Mouse (Mus musculus): ENCODE results near the gene Spcs2. TPM values are rescaled to one million over a fixed set of nuclear protein-coding genes. Genes with fewer than 3 reads are reported as not detected.
"Not testable (repeated sequence)": the region's sequence is repeated elsewhere in the genome, so short reads cannot be mapped to it uniquely, and the experiment has no call there.

Gene Spcs2
- total RNA-seq, 2 experiments from 2014 or later, result 65.9 to 71.4 TPM

GRCm38 (mm10) chr7:99824649-99825483 lies 38.4 kb downstream of the Spcs2 start:
- no peak for DNase-seq

- DNase-seq, result no peak
Observed at GRCm38 (mm10) chr7:99823045-99823663, 40.1 kb downstream of the Spcs2 start.

- DNase-seq, result no peak
Observed at GRCm38 (mm10) chr7:99822426-99822825, 40.8 kb downstream of the Spcs2 start.

GRCm38 (mm10) chr7:99821953-99822352 lies 41.3 kb downstream of the Spcs2 start:
- no peak for DNase-seq

GRCm38 (mm10) chr7:99818181-99818725 lies 45.0 kb downstream of the Spcs2 start:
- not testable (repeated sequence) for DNase-seq

GRCm38 (mm10) chr7:99813394-99813793 lies 49.9 kb downstream of the Spcs2 start:
- DNase-seq, result peak; percentile 29

- DNase-seq, result no peak
Observed at GRCm38 (mm10) chr7:99811661-99812060, 51.6 kb downstream of the Spcs2 start.

- no peak for DNase-seq
Observed at GRCm38 (mm10) chr7:99810814-99811213, 52.4 kb downstream of the Spcs2 start.

GRCm38 (mm10) chr7:99807043-99807442 lies 56.2 kb downstream of the Spcs2 start:
- DNase-seq, result not testable (repeated sequence)

- no peak for DNase-seq
Observed at GRCm38 (mm10) chr7:99805340-99805739, 57.9 kb downstream of the Spcs2 start.

- DNase-seq, result not testable (repeated sequence)
Observed at GRCm38 (mm10) chr7:99804033-99804432, 59.2 kb downstream of the Spcs2 start.

- no peak for DNase-seq
Observed at GRCm38 (mm10) chr7:99803535-99803934, 59.7 kb downstream of the Spcs2 start.

GRCm38 (mm10) chr7:99799118-99799517 lies 64.1 kb downstream of the Spcs2 start:
- no peak for DNase-seq

GRCm38 (mm10) chr7:99797911-99798647 lies 65.2 kb downstream of the Spcs2 start:
- no peak for DNase-seq

- no peak for DNase-seq
Observed at GRCm38 (mm10) chr7:99797261-99797660, 66.0 kb downstream of the Spcs2 start.

- DNase-seq, result no peak
Observed at GRCm38 (mm10) chr7:99796471-99796870, 66.8 kb downstream of the Spcs2 start.

GRCm38 (mm10) chr7:99795192-99795981 lies 67.9 kb downstream of the Spcs2 start:
- no peak for DNase-seq

GRCm38 (mm10) chr7:99794096-99794495 lies 69.2 kb downstream of the Spcs2 start:
- no peak for DNase-seq

GRCm38 (mm10) chr7:99790816-99791215 lies 72.4 kb downstream of the Spcs2 start:
- DNase-seq, result no peak

GRCm38 (mm10) chr7:99788563-99788962 lies 74.7 kb downstream of the Spcs2 start:
- peak; percentile 26 for DNase-seq

- no peak for DNase-seq
Observed at GRCm38 (mm10) chr7:99787935-99788334, 75.3 kb downstream of the Spcs2 start.

All from gastrocnemius, postnatal 25 days (tissue).